Mouse (Mus musculus): Measurements from ENCODE around the gene Prune2.

DNA sequence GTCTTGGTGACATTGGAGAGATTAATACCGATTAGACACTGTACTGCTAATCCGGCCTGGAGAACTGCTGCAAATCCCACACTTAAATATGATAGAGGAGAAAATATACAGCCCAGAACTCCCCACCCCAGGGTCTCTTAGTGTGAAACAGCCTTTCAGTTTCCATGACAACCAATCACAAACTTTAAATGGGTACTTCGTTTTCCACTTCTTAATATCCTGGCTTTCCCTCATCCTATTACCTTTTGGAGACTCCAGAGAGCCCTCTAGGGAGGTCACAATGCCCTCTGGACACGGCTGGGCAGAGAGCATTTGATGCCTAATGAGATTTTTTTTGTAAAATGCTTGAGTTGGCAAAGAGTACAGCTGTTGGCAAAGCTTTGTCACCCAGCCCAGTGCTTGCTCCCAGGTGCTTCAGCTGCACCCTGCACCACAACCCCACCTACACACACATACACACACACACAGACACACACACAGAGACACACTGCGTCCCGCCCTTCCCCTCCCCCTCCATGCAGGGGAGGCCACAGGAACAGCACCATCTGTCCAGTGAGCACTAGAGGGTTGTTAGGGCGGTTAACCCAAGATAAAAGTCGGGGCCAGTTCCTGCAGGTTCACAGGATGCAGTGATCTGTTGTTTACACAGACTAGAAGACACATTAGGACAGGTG is 122.9 kb downstream of the Prune2 start:
- TF ChIP-seq CTCF (conservative IDR thresholded peaks at IDR 0.05; ENCODE audit: low read length) (no peak), POU5F1 (IDR thresholded peaks at IDR 0.05; ENCODE audit: borderline replicate concordance, low read length) (no peak)
